Mouse (Mus musculus): ENCODE data around the gene Olfr1420.
"Not testable (repeated sequence)": the region's sequence is repeated elsewhere in the genome, so short reads cannot be mapped to it uniquely, and the experiment has no call there.

The Olfr1420 gene

GRCm38 (mm10) chr19:11886265-11886664 is at the start of gene Olfr1420:
Gene Olfr1420 (plus strand): TSS chr19:11886565.
- no peak for DNase-seq (ENCODE audit: low read depth, low spot score)

DNA sequence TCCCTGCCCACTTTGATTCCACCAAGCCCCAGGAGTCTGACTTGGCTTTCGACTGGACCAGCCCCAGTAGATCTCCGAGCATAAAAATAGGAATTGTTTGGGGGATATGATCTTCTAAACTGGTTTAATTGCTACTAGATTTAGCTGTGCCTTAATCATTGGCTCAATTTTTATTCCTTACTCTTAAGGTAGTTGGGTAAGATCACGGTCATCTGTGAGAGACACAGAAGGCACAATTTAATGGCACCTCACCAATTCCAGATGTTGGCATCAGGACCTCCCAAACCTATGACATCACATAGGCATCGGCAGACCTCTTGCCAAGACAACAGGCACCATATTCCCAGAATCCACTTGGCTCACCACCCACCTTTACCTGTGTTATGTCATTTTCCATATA is 47.2 kb upstream of the Olfr1420 start, which contains the start of gene Olfr1417:
TSS of gene Olfr1417 (minus strand) at position 101 of the 400 bp plus-strand sequence.
- DNase-seq (ENCODE audit: low read depth, low spot score): no peak

GRCm38 (mm10) chr19:11846333-11846732 is 40.0 kb upstream of the Olfr1420 start:
- DNase-seq (ENCODE audit: low read depth, low spot score): no peak

DNA sequence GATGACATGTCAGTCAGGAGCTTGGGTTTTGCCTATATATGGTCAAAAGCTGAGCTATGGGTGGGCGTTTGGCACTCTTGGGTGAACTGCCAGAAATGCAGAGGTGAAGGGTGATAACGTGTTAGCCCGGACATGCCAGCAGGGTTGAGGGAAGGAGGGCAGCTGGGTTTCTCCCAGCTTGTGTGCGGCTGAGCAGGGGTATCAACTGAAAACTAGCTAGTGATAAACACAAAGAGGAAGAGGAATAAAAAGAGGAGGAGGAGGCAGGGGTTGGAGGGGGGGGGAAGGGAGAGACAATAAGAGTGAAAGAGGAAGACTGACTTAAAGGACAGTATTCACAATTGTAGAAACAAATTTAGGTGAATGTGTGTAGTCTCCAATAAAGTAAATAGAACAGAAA is 33.7 kb upstream of the Olfr1420 start:
- DNase-seq (ENCODE audit: low read depth, low spot score): no peak

- DNase-seq (ENCODE audit: low read depth, low spot score): no peak
Observed at GRCm38 (mm10) chr19:11854821-11855220, 31.5 kb upstream of the Olfr1420 start.

DNA sequence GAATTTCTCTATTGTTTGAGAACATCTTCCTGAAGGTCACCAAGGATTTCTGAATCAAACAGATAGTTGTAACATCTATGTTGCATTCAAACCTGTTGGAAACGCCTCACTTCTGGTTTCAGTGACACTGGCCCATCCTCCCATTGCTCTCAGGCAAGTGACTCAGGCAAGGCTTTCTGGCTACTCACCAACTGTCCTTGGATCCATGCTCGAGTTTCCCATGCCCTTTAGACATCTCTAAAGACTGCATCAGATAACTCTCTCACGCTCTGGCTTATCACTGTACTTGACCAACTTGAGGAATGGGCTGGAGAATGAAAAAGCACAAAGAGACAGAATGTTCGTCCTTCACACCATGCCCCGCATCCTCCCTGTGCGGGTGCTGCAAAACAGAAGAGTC is 29.9 kb upstream of the Olfr1420 start:
- no peak for DNase-seq (ENCODE audit: low read depth, low spot score)

- no peak for DNase-seq (ENCODE audit: low read depth, low spot score)
Observed at GRCm38 (mm10) chr19:11860966-11861365, 25.4 kb upstream of the Olfr1420 start, which contains the start of gene Olfr1418. Gene Olfr1418 (minus strand): TSS chr19:11861066.

GRCm38 (mm10) chr19:11867837-11868236 is 18.5 kb upstream of the Olfr1420 start:
- no peak for DNase-seq (ENCODE audit: low read depth, low spot score)

GRCm38 (mm10) chr19:11875006-11875405 is 11.4 kb upstream of the Olfr1420 start, which contains the start of gene Olfr1419:
Gene Olfr1419 (minus strand): TSS chr19:11875106.
- no peak for DNase-seq (ENCODE audit: low read depth, low spot score)

- DNase-seq (ENCODE audit: low read depth, low spot score): not testable (repeated sequence)
Observed at GRCm38 (mm10) chr19:11878404-11878803, 8.0 kb upstream of the Olfr1420 start.

- DNase-seq (ENCODE audit: low read depth, low spot score): no peak
Observed at GRCm38 (mm10) chr19:11911021-11911420, 24.7 kb downstream of the Olfr1420 start.

GRCm38 (mm10) chr19:11911603-11912002 is 25.2 kb downstream of the Olfr1420 start:
- no peak for DNase-seq (ENCODE audit: low read depth, low spot score)

- DNase-seq (ENCODE audit: low read depth, low spot score): peak; percentile 96
Observed at GRCm38 (mm10) chr19:11912037-11912532, 25.7 kb downstream of the Olfr1420 start, which contains the start of gene Patl1. Gene Patl1 (plus strand): TSS chr19:11912399.

DNA sequence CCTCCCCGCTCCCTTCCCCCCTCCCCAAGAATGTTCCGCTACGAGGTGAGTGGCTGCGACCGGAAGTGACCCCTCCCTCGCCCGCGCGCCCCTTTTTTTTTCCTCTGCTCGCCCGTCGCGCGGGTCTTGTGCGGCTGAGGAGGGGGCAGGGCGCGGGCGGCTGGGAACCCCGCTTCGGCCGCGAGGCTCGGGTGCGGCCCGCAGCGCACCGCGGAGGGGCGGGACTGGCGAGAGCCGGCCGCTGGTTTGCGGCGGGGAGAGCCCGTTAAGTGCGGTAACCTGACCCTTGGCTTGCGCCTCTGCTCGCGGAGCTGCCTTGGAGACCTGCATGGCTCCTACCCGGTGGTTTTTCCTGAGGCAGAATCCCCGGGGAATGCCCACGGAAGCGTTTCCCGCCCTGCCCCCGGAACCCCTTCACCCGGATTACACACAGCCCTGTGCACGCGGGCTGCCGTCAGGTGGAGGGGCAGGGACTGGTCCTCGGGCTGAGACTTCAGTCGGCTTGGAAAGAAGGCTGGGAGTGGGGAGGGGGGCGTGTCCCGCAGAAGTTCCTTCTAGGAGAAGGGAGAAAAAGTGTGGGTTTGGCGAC is 26.3 kb downstream of the Olfr1420 start:
- DNase-seq (ENCODE audit: low read depth, low spot score): peak; percentile 61

GRCm38 (mm10) chr19:11915804-11916203 is 29.4 kb downstream of the Olfr1420 start:
- no peak for DNase-seq (ENCODE audit: low read depth, low spot score)

GRCm38 (mm10) chr19:11922068-11922467 is 35.7 kb downstream of the Olfr1420 start:
- no peak for DNase-seq (ENCODE audit: low read depth, low spot score)

- not testable (repeated sequence) for DNase-seq (ENCODE audit: low read depth, low spot score)
Observed at GRCm38 (mm10) chr19:11922515-11922914, 36.1 kb downstream of the Olfr1420 start.

DNA sequence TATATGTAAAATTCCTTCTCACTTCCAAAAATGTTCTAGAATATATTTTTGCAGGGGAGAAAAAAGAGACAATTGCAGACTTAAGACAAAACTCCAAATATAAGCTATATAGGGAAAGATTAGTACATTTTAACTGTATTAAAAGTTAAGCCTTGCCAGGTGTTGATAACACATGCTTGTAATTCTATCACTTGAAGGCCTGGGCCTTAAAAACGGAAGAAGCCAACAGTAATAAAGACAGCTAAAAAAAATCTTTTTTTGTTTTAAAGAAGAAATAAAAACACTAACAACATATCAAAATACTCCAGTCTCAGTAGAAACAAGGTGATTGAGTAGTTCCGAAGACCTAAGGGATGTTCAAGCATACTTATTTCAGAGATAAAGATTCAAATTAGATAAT is 40.0 kb downstream of the Olfr1420 start:
- no peak for DNase-seq (ENCODE audit: low read depth, low spot score)

DNA sequence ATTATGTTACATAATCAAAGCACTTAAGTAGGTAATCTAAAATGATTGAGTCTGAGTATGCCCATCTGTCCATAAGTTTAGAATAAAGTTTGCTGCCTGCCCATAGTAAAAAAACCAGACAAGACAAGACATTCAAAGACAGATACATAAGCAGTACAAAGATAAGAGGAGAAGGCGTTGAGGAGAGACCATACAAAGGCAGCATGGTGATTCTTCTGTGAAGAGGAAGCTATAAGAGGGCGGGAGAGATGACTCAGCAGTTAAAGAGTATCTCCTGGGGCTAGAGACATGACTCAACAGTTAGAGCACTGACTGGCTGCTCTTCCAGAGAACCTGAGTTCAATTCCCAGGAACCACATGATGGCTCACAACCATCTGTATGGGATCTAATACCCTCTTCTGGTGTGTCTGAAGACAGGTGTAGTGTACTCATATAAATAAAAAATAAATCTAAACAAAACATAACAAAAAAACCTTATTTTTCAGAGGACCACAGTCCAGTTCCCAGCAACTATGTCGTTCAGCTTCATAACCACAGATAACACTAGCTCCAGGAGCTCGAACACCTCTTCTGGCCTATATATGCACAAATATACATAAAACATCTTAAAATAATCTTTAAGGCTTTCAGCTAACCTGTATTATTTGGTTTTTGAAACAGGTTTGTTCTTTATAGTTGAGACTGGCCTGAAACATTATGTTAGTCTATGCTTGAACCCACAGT is 41.8 kb downstream of the Olfr1420 start:
- no peak for DNase-seq (ENCODE audit: low read depth, low spot score)

- not testable (repeated sequence) for DNase-seq (ENCODE audit: low read depth, low spot score)
Observed at GRCm38 (mm10) chr19:11946460-11946859, 60.1 kb downstream of the Olfr1420 start.
